Mouse (Mus musculus) heart, adult 8-10 months (tissue): ENCODE measurements around the gene Urb1. TPM values are rescaled to one million over a fixed set of nuclear protein-coding genes. Genes with fewer than 3 reads are reported as not detected.

ENCODE experiments used
- DNase-seq: peaks from one replicate; pipeline ENCODE4 v3.0.0; 2022; ENCODE audit warnings: low spot score
- total RNA-seq, 4 experiments: library from RNA; stranded (reverse); gene quantifications; 2 replicates each; pipeline ENCODE4 v1.2.4; 2022

The Urb1 gene
- total RNA-seq, 4 experiments from 2014 or later = 5.7 to 9.1 (median 7.4) TPM

DNA sequence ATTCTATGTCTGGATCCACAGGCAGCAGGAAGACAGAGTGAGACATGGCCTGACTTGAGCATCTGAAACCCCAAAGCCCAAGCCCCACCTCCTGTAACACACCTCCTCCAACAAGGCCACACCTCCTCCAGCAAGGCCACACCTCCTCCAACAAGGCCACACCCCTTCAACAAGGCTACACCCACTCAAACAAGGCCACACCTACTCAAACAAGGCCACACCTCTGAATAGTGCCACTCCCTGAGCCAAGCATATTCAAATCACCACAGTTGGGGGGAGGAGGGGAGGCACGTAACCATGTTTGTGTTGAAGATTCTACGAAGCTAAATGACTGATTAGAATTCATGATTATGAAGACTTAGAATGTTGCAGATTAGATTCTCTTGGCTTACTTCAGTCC, 108.7 kb downstream of the Urb1 start:
- DNase-seq = no peak

Other genes with a start within 250 kb of the Urb1 start
- gene Mis18a, start 83.0 kb downstream of the Urb1 start, total RNA-seq = 1 to 10 TPM; 2.1 to 3.7 (median 2.8) TPM
- gene Mrap, start 72.2 kb downstream of the Urb1 start, total RNA-seq = 10 to 100 TPM; 13.4 to 20.0 (median 13.6) TPM
- 1 to 10 TPM; 1.6 TPM for gene Eva1c, start 16.3 kb upstream of the Urb1 start, total RNA-seq
- 10 to 100 TPM; 21.5 to 32.6 (median 26.2) TPM for gene Cfap298, start 124.7 kb upstream of the Urb1 start, total RNA-seq
- 10 to 100 TPM; 28.0 to 36.2 (median 29.7) TPM for gene Synj1, start 200.9 kb upstream of the Urb1 start, total RNA-seq
- 10 to 100 TPM in 3 of 4 experiments, 1 to 10 TPM in 1; 8.1 to 18.6 (median 12.5) TPM for gene Paxbp1, start 234.1 kb upstream of the Urb1 start, total RNA-seq